Mouse (Mus musculus) olfactory bulb, adult 2 months (tissue): ENCODE results near the gene Rgs7. TPM values are rescaled to one million over a fixed set of nuclear protein-coding genes. Genes with fewer than 3 reads are reported as not detected.

ENCODE experiments used
- H3K27ac ChIP-seq: fragments of 200-500 bp; 2 replicates; pipeline ENCODE4 v1.5.1; 2012; ENCODE audit warnings: low read depth, low read length; ENCODE audit not compliant: insufficient read depth
- H3K4me1 ChIP-seq: fragments of 200-500 bp; 2 replicates; pipeline ENCODE4 v1.6.1; 2012; ENCODE audit warnings: low read length; ENCODE audit not compliant: control insufficient read depth, insufficient read depth
- H3K4me3 ChIP-seq: fragments of 200-500 bp; 2 replicates; pipeline ENCODE4 v1.5.1; 2012; ENCODE audit warnings: mild to moderate bottlenecking, low read depth, low read length, moderate library complexity; ENCODE audit not compliant: insufficient read depth
- CTCF ChIP-seq: fragments of 200-500 bp; IDR thresholded peaks from 2 replicates; pipeline ENCODE4 v1.5.1; 2012; ENCODE audit warnings: low read depth, mild to moderate bottlenecking, low read length, moderate library complexity; ENCODE audit not compliant: insufficient read depth
- POLR2A ChIP-seq: fragments of 200-500 bp; IDR thresholded peaks from 2 replicates; pipeline ENCODE4 v1.6.1; 2012; ENCODE audit warnings: mild to moderate bottlenecking, low read depth, low read length, moderate library complexity; ENCODE audit not compliant: insufficient read depth
- WGBS: fragments of 180-500 bp; shearing (Covaris S2); methylation state at CpG from one replicate; pipeline ENCODE4 v1.1.7; 2018; 5-methylcytosine and 5-hydroxymethylcytosine counted together
- polyA plus RNA-seq: library from polyadenylated mRNA; stranded (reverse); fragments of >200 nt; gene quantifications from 2 replicates; pipeline ENCODE4 v1.2.4, GENCODE M21; 2012; ENCODE audit warnings: low replicate concordance; ENCODE audit not compliant: missing spikeins, insufficient read depth, insufficient read length

Gene Rgs7
- polyA plus RNA-seq, 1 experiment: 416 TPM

- TF ChIP-seq CTCF (no peak), POLR2A (no peak)
- WGBS: 62% methylated on average over 6 of the region's 6 CpGs
- Histone ChIP-seq H3K4me3 (no peak overlapping the region), H3K4me1 (no peaks in the 10 kb centered on the region), H3K27ac (no peak overlapping the region)
Observed at GRCm38 (mm10) chr1:175442025-175442424, 50.3 kb downstream of the Rgs7 start.

- H3K4me3 ChIP-seq: no peak overlapping the region
- H3K27ac ChIP-seq: no peak overlapping the region
- peaks cover 2% of the 10 kb centered on the region; the same call in 1 of the 2 replicates for H3K4me1 ChIP-seq
- 74% methylated on average over 14 of the region's 14 CpGs for WGBS
- TF ChIP-seq POLR2A (no peak), CTCF (no peak)
Observed at GRCm38 (mm10) chr1:175433622-175434204, 58.6 kb downstream of the Rgs7 start.

- Histone ChIP-seq H3K27ac (no peak overlapping the region), H3K4me3 (no peak overlapping the region), H3K4me1 (peaks cover 2% of the 10 kb centered on the region; the same call in 1 of the 2 replicates)
- TF ChIP-seq CTCF (no peak), POLR2A (no peak)
- 73% methylated on average over 6 of the region's 6 CpGs for WGBS
Observed at GRCm38 (mm10) chr1:175433128-175433527, 59.2 kb downstream of the Rgs7 start.

- Histone ChIP-seq H3K4me1 (peaks cover 2% of the 10 kb centered on the region; the same call in 1 of the 2 replicates), H3K4me3 (no peak overlapping the region), H3K27ac (no peak overlapping the region)
- WGBS: 73% methylated on average over 4 of the region's 4 CpGs
- no peak for TF ChIP-seq POLR2A
- no peak for TF ChIP-seq CTCF
Observed at GRCm38 (mm10) chr1:175431356-175432053, 60.8 kb downstream of the Rgs7 start.

GRCm38 (mm10) chr1:175427112-175427511, 65.2 kb downstream of the Rgs7 start:
- H3K4me3 ChIP-seq: no peak overlapping the region
- H3K27ac ChIP-seq: no peak overlapping the region
- TF ChIP-seq CTCF (no peak), POLR2A (no peak)
- H3K4me1 ChIP-seq: peaks cover 2% of the 10 kb centered on the region; the same call in 1 of the 2 replicates
- WGBS: 86% methylated on average over 2 of the region's 2 CpGs

GRCm38 (mm10) chr1:175426393-175426792, 65.9 kb downstream of the Rgs7 start:
- Histone ChIP-seq H3K27ac (no peak overlapping the region), H3K4me3 (no peak overlapping the region), H3K4me1 (peaks cover 1% of the 10 kb centered on the region; the same call in 1 of the 2 replicates)
- TF ChIP-seq CTCF: no peak
- no peak for TF ChIP-seq POLR2A
- WGBS: 74% methylated on average over 4 of the region's 4 CpGs

- no peak overlapping the region for H3K4me3 ChIP-seq
- H3K4me1 ChIP-seq: no peaks in the 10 kb centered on the region
- TF ChIP-seq POLR2A: no peak
- no peak for TF ChIP-seq CTCF
- 76% methylated on average over 4 of the region's 4 CpGs for WGBS
- H3K27ac ChIP-seq: no peak overlapping the region
Observed at GRCm38 (mm10) chr1:175420883-175421282, 71.4 kb downstream of the Rgs7 start.

- Histone ChIP-seq H3K4me1 (no peaks in the 10 kb centered on the region), H3K27ac (no peak overlapping the region), H3K4me3 (no peak overlapping the region)
- 58% methylated on average over 9 of the region's 9 CpGs for WGBS
- TF ChIP-seq CTCF (no peak), POLR2A (no peak)
Observed at GRCm38 (mm10) chr1:175415728-175416127, 76.6 kb downstream of the Rgs7 start.

- Histone ChIP-seq H3K4me3 (no peak overlapping the region), H3K4me1 (no peaks in the 10 kb centered on the region), H3K27ac (no peak overlapping the region)
- TF ChIP-seq CTCF (no peak), POLR2A (no peak)
- WGBS: 45% methylated on average over 3 of the region's 3 CpGs
Observed at GRCm38 (mm10) chr1:175410399-175410798, 81.9 kb downstream of the Rgs7 start.
